Mouse (Mus musculus) lung, embryonic 14.5 days (tissue): Measurements from ENCODE around the gene Mtmr14. TPM values are rescaled to one million over a fixed set of nuclear protein-coding genes. Genes with fewer than 3 reads are reported as not detected.

ENCODE experiments used
- ATAC-seq: fragments of 200-750 bp; cut with Nextera tagmentation; 2 replicates; pipeline ENCODE4 v1.8.0; 2017; ENCODE audit warnings: mild to moderate bottlenecking, moderate TSS enrichment, moderate library complexity; ENCODE audit not compliant: insufficient read depth
- DNase-seq: peaks from one replicate; pipeline ENCODE4 v3.0.0-alpha.2; 2015
- H3K27ac ChIP-seq: fragments of 300-500 bp; sonication (generic); 2 replicates; pipeline ENCODE4 v1.5.1; 2014; ENCODE audit warnings: low read depth, mild to moderate bottlenecking, moderate library complexity
- H3K27me3 ChIP-seq: fragments of 300-500 bp; sonication (generic); 2 replicates; pipeline ENCODE4 v1.6.1; 2014; ENCODE audit warnings: low read length, control low read depth; ENCODE audit not compliant: insufficient read depth
- H3K36me3 ChIP-seq: fragments of 300-500 bp; sonication (generic); 2 replicates; pipeline ENCODE4 v1.6.1; 2014; ENCODE audit warnings: control low read depth; ENCODE audit not compliant: insufficient read depth
- H3K4me1 ChIP-seq: fragments of 300-500 bp; sonication (generic); 2 replicates; pipeline ENCODE4 v1.6.1; 2014; ENCODE audit warnings: antibody characterized with exemption, control low read depth; ENCODE audit not compliant: insufficient read depth
- H3K4me2 ChIP-seq: fragments of 300-500 bp; sonication (generic); 2 replicates; pipeline ENCODE4 v1.6.1; 2014; ENCODE audit warnings: mild to moderate bottlenecking
- H3K4me3 ChIP-seq: fragments of 300-500 bp; sonication (generic); 2 replicates; pipeline ENCODE4 v1.5.1; 2014; ENCODE audit warnings: low read depth, low read length
- H3K9ac ChIP-seq: fragments of 300-500 bp; sonication (generic); 2 replicates; pipeline ENCODE4 v1.6.1; 2014
- H3K9me3 ChIP-seq: fragments of 300-500 bp; sonication (generic); 2 replicates; pipeline ENCODE4 v1.6.1; 2016; ENCODE audit warnings: low read depth, low read length, control low read depth
- CTCF ChIP-seq: IDR thresholded peaks from 2 replicates; pipeline ENCODE4 v1.5.1; 2016; ENCODE audit warnings: antibody characterized with exemption, low read depth
- WGBS: fragments of 180-500 bp; shearing (Covaris S2); extraction: QIAGEN DNeasy Blood & Tissue Kit; methylation state at CpG from one replicate; pipeline ENCODE4 v1.1.7; 2014; 5-methylcytosine and 5-hydroxymethylcytosine counted together
- polyA plus RNA-seq: library from polyadenylated mRNA; unstranded; fragments of >200 nt; fragmentation: Nextera tagmentation; extraction: Ambion mirVana; gene quantifications from 2 replicates; pipeline ENCODE4 v1.2.1, GENCODE M21; 2014

The Mtmr14 gene
- polyA plus RNA-seq, 1 experiment from 2014 or later = 47.0 TPM

GRCm38 (mm10) chr6:113276846-113277245 is 39.2 kb downstream of the Mtmr14 start:
- H3K27ac ChIP-seq = no peak overlapping the region
- no peaks in the 10 kb centered on the region for H3K4me1 ChIP-seq
- H3K9me3 ChIP-seq = no peaks in the 10 kb centered on the region
- ATAC-seq = no peak
- no peak for TF ChIP-seq CTCF
- H3K4me2 ChIP-seq = no peak overlapping the region
- H3K4me3 ChIP-seq = no peak overlapping the region
- peaks cover 4% of the 10 kb centered on the region for H3K27me3 ChIP-seq
- 67% methylated on average over 4 of the region's 4 CpGs for WGBS
- H3K9ac ChIP-seq = no peak overlapping the region
- peak; percentile 16 for DNase-seq
- H3K36me3 ChIP-seq = peaks cover 35% of the 10 kb centered on the region; the same call in 1 of the 2 replicates

GRCm38 (mm10) chr6:113281676-113282075 is 44.0 kb downstream of the Mtmr14 start:
- Histone ChIP-seq H3K27me3 (peaks cover 35% of the 10 kb centered on the region), H3K27ac (no peak overlapping the region), H3K4me1 (no peaks in the 10 kb centered on the region), H3K36me3 (peaks cover 6% of the 10 kb centered on the region; the same call in 1 of the 2 replicates), H3K4me2 (no peak overlapping the region), H3K4me3 (no peak overlapping the region), H3K9ac (no peak overlapping the region), H3K9me3 (no peaks in the 10 kb centered on the region)
- TF ChIP-seq CTCF = no peak
- DNase-seq (no peak), ATAC-seq (peak; percentile 46; the same call in 1 of the 2 replicates)
- WGBS = 57% methylated on average over 6 of the region's 6 CpGs

GRCm38 (mm10) chr6:113282101-113282802 is 44.6 kb downstream of the Mtmr14 start, which contains the start of gene Cpne9:
Cpne9 (plus strand) TSS chr6:113282307.
- H3K27me3 ChIP-seq = peaks cover 35% of the 10 kb centered on the region
- no peak within 1 kb of the TSS for H3K27ac ChIP-seq
- 2% methylated on average over 37 of the region's 37 CpGs for WGBS
- H3K36me3 ChIP-seq = peaks cover 6% of the 10 kb centered on the region; the same call in 1 of the 2 replicates
- H3K4me2 ChIP-seq = peak within 1 kb of the TSS; percentile 29; the same call in 1 of the 2 replicates
- H3K4me1 ChIP-seq = no peaks in the 10 kb centered on the region
- H3K9me3 ChIP-seq = no peaks in the 10 kb centered on the region
- TF ChIP-seq CTCF = no peak
- no peak within 1 kb of the TSS for H3K9ac ChIP-seq
- peak; percentile 73; the same call in 1 of the 2 replicates for ATAC-seq
- peak within 1 kb of the TSS; percentile 4; the same call in 1 of the 2 replicates for H3K4me3 ChIP-seq
- peak; percentile 86 for DNase-seq

GRCm38 (mm10) chr6:113282969-113283368 is 45.3 kb downstream of the Mtmr14 start:
- DNase-seq (no peak), ATAC-seq (peak; percentile 52)
- under 1% methylated on average over 22 of the region's 22 CpGs for WGBS
- Histone ChIP-seq H3K4me2 (peak overlapping the region; percentile 29; the same call in 1 of the 2 replicates), H3K9ac (no peak overlapping the region), H3K27me3 (peaks cover 35% of the 10 kb centered on the region), H3K36me3 (peaks cover 2% of the 10 kb centered on the region; the same call in 1 of the 2 replicates), H3K9me3 (no peaks in the 10 kb centered on the region), H3K4me1 (no peaks in the 10 kb centered on the region), H3K27ac (no peak overlapping the region), H3K4me3 (peak overlapping the region; percentile 4; the same call in 1 of the 2 replicates)
- no peak for TF ChIP-seq CTCF

GRCm38 (mm10) chr6:113283500-113283899 is 45.9 kb downstream of the Mtmr14 start:
- H3K4me1 ChIP-seq = no peaks in the 10 kb centered on the region
- peak; percentile 30 for ATAC-seq
- TF ChIP-seq CTCF = no peak
- DNase-seq = no peak
- H3K9me3 ChIP-seq = no peaks in the 10 kb centered on the region
- H3K4me3 ChIP-seq = peak overlapping the region; percentile 4; the same call in 1 of the 2 replicates
- 4% methylated on average over 6 of the region's 6 CpGs for WGBS
- peaks cover 35% of the 10 kb centered on the region for H3K27me3 ChIP-seq
- no peak overlapping the region for H3K27ac ChIP-seq
- no peak overlapping the region for H3K9ac ChIP-seq
- H3K36me3 ChIP-seq = no peaks in the 10 kb centered on the region
- H3K4me2 ChIP-seq = peak overlapping the region; percentile 29; the same call in 1 of the 2 replicates

- ATAC-seq (no peak), DNase-seq (no peak)
- WGBS = 79% methylated on average over 3 of the region's 3 CpGs
- Histone ChIP-seq H3K27ac (no peak overlapping the region), H3K4me3 (no peak overlapping the region), H3K4me1 (no peaks in the 10 kb centered on the region), H3K4me2 (no peak overlapping the region), H3K9me3 (no peaks in the 10 kb centered on the region), H3K27me3 (peaks cover 35% of the 10 kb centered on the region), H3K9ac (no peak overlapping the region), H3K36me3 (no peaks in the 10 kb centered on the region)
- TF ChIP-seq CTCF = no peak
Observed at GRCm38 (mm10) chr6:113284931-113285330, 47.3 kb downstream of the Mtmr14 start.

- Histone ChIP-seq H3K27ac (no peak overlapping the region), H3K4me2 (no peak overlapping the region), H3K9ac (no peak overlapping the region), H3K27me3 (peaks cover 35% of the 10 kb centered on the region), H3K36me3 (no peaks in the 10 kb centered on the region), H3K9me3 (no peaks in the 10 kb centered on the region), H3K4me1 (no peaks in the 10 kb centered on the region), H3K4me3 (no peak overlapping the region)
- WGBS = 40% methylated on average over 1 of the region's 1 CpGs
- DNase-seq = no peak
- no peak for ATAC-seq
- TF ChIP-seq CTCF = no peak
Observed at GRCm38 (mm10) chr6:113286316-113286715, 48.7 kb downstream of the Mtmr14 start.
